Mouse (Mus musculus) c-Kit-positive CD71-positive TER-119-negative erythroid progenitor cells, embryonic 14.5 days (primary cell): ENCODE measurements around the gene Olfr749.
A peak's percentile ranks its signal among the peaks of the same experiment; 100 is the strongest.
"Not testable (repeated sequence)": the region's sequence is repeated elsewhere in the genome, so short reads cannot be mapped to it uniquely, and the experiment has no call there.

Experiments used
- DNase-seq: peaks from one replicate; pipeline ENCODE4 v3.0.0-alpha.2; 2013; ENCODE audit warnings: low read depth

Olfr749 gene

GRCm38 (mm10) chr14:50744994-50745393, at the start of gene Olfr749:
Gene Olfr749, minus strand, starts transcription at chr14:50745094.
- no peak for DNase-seq

DNA sequence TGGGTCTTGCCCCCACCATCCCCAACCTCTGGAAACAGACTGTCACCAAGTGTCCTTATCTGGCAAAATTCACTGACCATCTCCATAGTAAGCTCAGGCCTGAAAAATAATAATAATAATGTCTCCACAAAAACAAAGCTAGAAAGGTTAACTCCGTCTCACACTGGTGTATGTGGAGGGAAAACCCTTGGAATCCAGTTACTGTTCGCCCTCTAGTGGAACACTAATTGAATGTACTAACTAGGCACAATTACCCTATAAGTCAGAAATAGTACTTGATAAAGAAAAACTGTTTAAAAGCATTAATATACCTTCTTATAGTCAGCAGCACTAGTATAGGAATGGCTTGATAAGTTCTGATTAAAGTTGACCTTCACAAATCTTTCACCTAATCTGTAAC, 43.3 kb upstream of the Olfr749 start:
- no peak for DNase-seq

GRCm38 (mm10) chr14:50785251-50785637, 40.4 kb upstream of the Olfr749 start, which contains the start of gene Ttc5:
Gene Ttc5, minus strand, starts transcription at chr14:50785519.
- DNase-seq, result peak; percentile 86

- no peak for DNase-seq
Observed at GRCm38 (mm10) chr14:50784391-50785250, 39.7 kb upstream of the Olfr749 start.

DNA sequence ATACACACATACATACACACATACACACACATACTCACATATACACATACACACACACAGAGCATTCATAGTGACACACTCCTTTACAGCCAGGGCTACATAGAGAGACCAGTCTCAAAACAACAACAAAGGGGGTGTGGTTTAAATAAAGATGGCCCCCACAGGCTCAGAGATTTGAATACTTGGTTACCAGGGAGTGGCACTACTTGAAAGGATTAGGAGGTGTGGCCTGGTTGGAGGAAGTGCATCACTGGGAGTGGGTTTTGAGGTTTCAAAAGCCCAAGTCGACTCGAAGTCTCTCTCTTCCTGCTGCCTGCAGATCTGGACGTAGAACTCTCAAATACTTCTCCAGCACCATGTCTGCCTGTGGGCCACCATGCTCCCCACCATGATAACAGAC, 37.3 kb upstream of the Olfr749 start:
- no peak for DNase-seq

- DNase-seq, result no peak
Observed at GRCm38 (mm10) chr14:50771342-50771741, 26.4 kb upstream of the Olfr749 start.

- DNase-seq, result no peak
Observed at GRCm38 (mm10) chr14:50765736-50766135, 20.8 kb upstream of the Olfr749 start.

- DNase-seq, result no peak
Observed at GRCm38 (mm10) chr14:50758416-50759085, 13.7 kb upstream of the Olfr749 start.

DNA sequence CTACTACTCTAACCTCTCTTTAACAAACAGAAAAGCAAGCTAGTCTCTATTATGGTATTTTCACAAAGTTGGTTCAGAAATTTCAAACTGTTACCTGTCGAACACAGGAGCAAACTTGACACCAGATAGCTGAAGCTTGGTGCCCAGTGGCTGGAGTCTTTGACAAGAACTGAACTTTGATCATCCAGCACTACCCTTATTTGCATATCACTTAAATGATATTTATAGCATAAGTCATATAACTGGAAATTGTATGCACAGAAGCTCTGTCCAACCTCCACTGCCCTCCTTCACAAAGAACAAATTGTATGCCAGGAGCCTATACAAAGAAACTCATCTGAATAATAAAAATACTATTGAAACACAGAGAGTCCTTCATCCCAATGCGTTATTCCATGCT, 3.3 kb downstream of the Olfr749 start:
- no peak for DNase-seq

DNA sequence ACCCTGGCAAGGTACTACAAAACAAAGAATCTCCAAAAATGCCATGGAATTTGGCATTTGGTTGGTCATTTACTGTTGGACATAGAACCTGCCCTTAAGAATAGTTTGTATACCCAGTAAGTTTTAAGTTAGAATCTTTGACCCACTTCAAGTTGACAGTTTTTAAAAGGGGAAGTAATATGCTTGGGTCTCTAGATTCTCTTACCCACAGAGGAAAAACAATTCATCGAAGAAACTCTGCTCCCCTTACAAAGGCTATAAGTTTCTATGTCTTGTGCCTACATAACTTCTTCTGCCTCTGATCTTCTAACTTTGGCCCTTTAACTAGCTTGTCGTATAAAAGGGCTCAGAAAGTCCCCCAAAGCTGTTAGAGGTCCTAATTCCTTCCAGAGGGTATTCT, 4.6 kb downstream of the Olfr749 start:
- DNase-seq, result no peak

DNA sequence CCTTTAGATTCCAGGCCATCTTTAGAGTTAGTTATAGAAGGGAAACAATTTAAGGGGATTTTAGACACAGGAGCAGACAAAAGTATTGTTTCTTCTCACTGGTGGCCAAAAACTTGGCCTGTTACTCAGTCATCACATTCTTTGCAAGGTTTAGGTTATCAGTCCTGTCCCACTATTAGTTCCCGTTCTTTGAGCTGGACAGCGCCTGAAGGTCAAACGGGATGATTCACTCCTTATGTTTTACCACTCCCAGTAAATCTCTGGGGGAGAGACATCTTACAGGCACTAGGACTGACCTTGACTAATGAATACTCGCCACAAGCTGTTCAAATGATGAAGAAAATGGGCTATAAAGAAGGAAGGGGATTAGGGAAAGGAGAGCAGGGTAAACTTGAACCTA, 22.5 kb downstream of the Olfr749 start:
- DNase-seq, result not testable (repeated sequence)

DNA sequence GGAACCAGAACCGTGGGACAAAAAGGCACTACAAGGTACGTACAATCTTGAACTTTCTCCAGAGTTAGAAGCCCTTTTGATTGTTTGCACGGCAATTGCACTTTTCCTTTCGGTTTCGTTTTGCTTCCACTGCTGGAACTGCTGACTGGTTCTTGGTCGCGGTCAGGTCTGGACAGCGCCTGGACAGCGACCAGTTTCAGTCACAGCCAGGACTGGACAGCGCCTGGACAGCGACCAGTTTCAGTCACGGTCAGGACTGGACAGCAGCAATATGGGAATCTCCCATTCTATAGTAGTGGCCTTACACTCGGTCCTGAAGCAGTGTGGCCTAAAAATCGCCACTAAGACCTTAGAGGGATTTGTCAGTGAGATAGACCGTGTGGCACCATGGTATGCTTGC, 25.0 kb downstream of the Olfr749 start:
- DNase-seq, result not testable (repeated sequence)

GRCm38 (mm10) chr14:50707073-50707472, 37.8 kb downstream of the Olfr749 start, which contains the start of gene Olfr748:
Gene Olfr748, plus strand, starts transcription at chr14:50707373.
- no peak for DNase-seq

GRCm38 (mm10) chr14:50693106-50693505, 51.8 kb downstream of the Olfr749 start, which contains the start of gene Olfr747:
Gene Olfr747, minus strand, starts transcription at chr14:50693206.
- DNase-seq, result no peak
